ENCODE assay signal across 21 mouse cellular contexts in the genomic region with DNA sequence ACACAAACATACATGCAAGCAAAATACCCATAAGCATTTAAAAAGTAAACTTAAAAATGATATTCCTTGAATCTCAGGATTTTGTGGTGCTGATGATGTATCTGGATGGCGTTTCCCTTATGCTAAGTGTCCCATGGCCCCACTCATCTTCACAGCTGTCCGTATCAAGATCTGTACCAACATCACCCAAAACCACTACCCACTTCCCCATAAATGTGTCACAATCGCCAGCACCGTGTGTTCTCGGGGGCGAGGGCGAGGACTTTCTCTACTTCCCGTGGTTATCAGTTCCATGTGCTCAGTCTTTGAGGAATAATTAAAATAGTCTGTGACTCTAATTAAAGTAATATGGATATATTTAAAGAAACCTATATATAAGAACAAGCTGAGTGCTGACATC.
DNase-seq lines count a peak whose midpoint lies in the region; ATAC-seq lines count a peak whose summit lies in the region.
"Had no signal": no experiment of that assay in that cellular context is flagged by ENCODE, and none has a peak within 500 bp of the region (broad histone marks: within the 10 kb centered on the region; RNA-seq: fewer than 3 reads in every experiment).

No protein-coding gene starts in this region.

- intact Hi-C loops in gastrocnemius, postnatal 14 days (cut with DNase I; ENCODE audit: low total_unique reads): no loop called here

- ATAC-seq in common myeloid progenitor, adult 5-6 weeks (replicated peaks; ENCODE audit: low read depth, poor library complexity, severe bottlenecking): peak; percentile 98
- ATAC-seq in hematopoietic stem cell, adult 5-6 weeks (replicated peaks in 1 of 2; ENCODE audit: insufficient read depth in 1 of 2, low FRiP score in 2 of 2, low TSS enrichment in 1 of 2, low read depth in 1 of 2, poor library complexity in 2 of 2, severe bottlenecking in 2 of 2): peak; percentile 46 to 84; a peak in 2 of 4 replicates
- peak; percentile 94 for ATAC-seq in megakaryocyte progenitor cell, adult 5-6 weeks (replicated peaks; ENCODE audit: poor library complexity)
- ATAC-seq: activated CD4-positive, CD25-positive, alpha-beta regulatory T cell, adult 4 months; CD4-positive, CD25-positive, alpha-beta regulatory T cell, adult 4 months; forebrain, embryonic 15.5 days; intestine, postnatal 0 days had no signal

- peak; percentile 52 for DNase-seq in 416B (ENCODE audit: low read depth)
- DNase-seq in urinary bladder, postnatal 25 days (ENCODE audit: low spot score): no peak
- DNase-seq in spleen, postnatal 36 days (ENCODE audit: low spot score in 2 of 2): no peak
- no peak for DNase-seq in testis, postnatal 10 days (ENCODE audit: low spot score)
- no peak for DNase-seq in gastrocnemius, postnatal 14 days
- DNase-seq: adrenal gland, adult 8-10 months; adrenal gland, postnatal 36 days; cerebellum, adult 18-20 months; cerebellum, adult 9-10 months; cerebellum, postnatal 14 days; gastrocnemius, postnatal 10 days; heart, adult 2 months; heart, postnatal 14 days; heart, postnatal 4 days had no signal
